13 mouse cellular contexts compared by ENCODE assay signal in the genomic region with DNA sequence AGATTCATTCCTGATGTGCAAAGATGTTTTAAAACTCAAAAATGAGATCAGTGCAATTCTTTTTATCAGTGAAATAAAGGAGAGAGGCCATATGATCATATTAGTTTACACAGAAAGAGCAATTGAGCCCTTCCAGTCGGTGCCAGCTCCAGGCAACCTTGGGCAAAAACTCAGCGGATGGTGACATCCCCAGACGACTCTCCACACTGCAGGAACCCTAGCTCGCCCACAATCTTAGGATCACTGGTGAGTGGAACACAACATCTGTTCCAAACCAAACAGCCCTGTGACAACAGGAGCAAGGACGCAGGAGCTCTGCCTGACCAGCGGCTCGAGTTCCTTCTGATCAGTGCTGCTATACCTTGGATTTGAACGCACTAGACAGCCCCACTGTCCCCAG.
A peak's percentile ranks its signal among the peaks of the same experiment; 100 is the strongest.
DNase-seq lines count a peak whose midpoint lies in the region.
"Had no signal": no experiment of that assay in that cellular context is flagged by ENCODE, and none has a peak within 500 bp of the region (broad histone marks: within the 10 kb centered on the region; RNA-seq: fewer than 3 reads in every experiment).

No protein-coding gene starts in this region.

- DNase-seq in adrenal gland, adult 2 months, result peak; percentile 49
- no peak for DNase-seq in adrenal gland, adult 8-10 months
- DNase-seq in adrenal gland, postnatal 14 days, result peak; percentile 46
- DNase-seq in adrenal gland, adult 18-20 months (ENCODE audit: low spot score in 2 of 2), result no peak
- peak; percentile 28 for DNase-seq in adrenal gland, postnatal 25 days
- DNase-seq in frontal cortex, postnatal 10 days (ENCODE audit: low spot score in 2 of 2), result no peak
- DNase-seq: B cell, adult 2 months; cerebellum, adult 11-12 months; cerebellum, adult 2 months; cerebellum, adult 9-10 months; cerebellum, postnatal 10 days; cerebellum, postnatal 25 days; forebrain, postnatal 0 days had no signal

Comparison
In these comparisons a context has a peak if more than half of its experiments do, and no peak if none do; other contexts are left out.
1. DNase-seq: peak in adrenal gland, adult 2 months (single experiment), adrenal gland, postnatal 14 days (single experiment) and adrenal gland, postnatal 25 days (single experiment); none in adrenal gland, adult 8-10 months (single experiment), adrenal gland, adult 18-20 months (0 of 2) and frontal cortex, postnatal 10 days (0 of 2).